Mouse (Mus musculus) liver, embryonic 15.5 days (tissue): Measurements from ENCODE around the gene Sf3b6. TPM values are rescaled to one million over a fixed set of nuclear protein-coding genes. Genes with fewer than 3 reads are reported as not detected.
A peak's percentile ranks its signal among the peaks of the same experiment; 100 is the strongest.
"Not testable (repeated sequence)": the region's sequence is repeated elsewhere in the genome, so short reads cannot be mapped to it uniquely, and the experiment has no call there.

Experiments used
- ATAC-seq: fragments of 200-750 bp; cut with Nextera tagmentation; 2 replicates; pipeline ENCODE4 v1.8.0; 2017; ENCODE audit warnings: moderate number of reproducible peaks, mild to moderate bottlenecking, moderate library complexity; ENCODE audit not compliant: insufficient read depth
- H3K27ac ChIP-seq: fragments of 300-500 bp; sonication (generic); replicated peaks from 2 replicates; pipeline ENCODE4 v1.5.1; 2015; ENCODE audit warnings: mild to moderate bottlenecking, inconsistent platforms
- H3K27me3 ChIP-seq: fragments of 300-500 bp; sonication (generic); 2 replicates; pipeline ENCODE4 v1.6.1; 2015; ENCODE audit warnings: mild to moderate bottlenecking, inconsistent platforms
- H3K36me3 ChIP-seq: fragments of 300-500 bp; sonication (generic); replicated peaks from 2 replicates; pipeline ENCODE4 v1.6.1; 2015; ENCODE audit warnings: moderate library complexity, mild to moderate bottlenecking, inconsistent platforms
- H3K4me1 ChIP-seq: fragments of 300-500 bp; sonication (generic); replicated peaks from 2 replicates; pipeline ENCODE4 v1.6.1; 2015; ENCODE audit warnings: inconsistent platforms
- H3K4me2 ChIP-seq: fragments of 300-500 bp; sonication (generic); 2 replicates; pipeline ENCODE4 v1.6.1; 2015; ENCODE audit warnings: moderate library complexity, mild to moderate bottlenecking, inconsistent platforms
- H3K4me3 ChIP-seq: fragments of 300-500 bp; sonication (generic); replicated peaks from 2 replicates; pipeline ENCODE4 v1.5.1; 2015; ENCODE audit warnings: mild to moderate bottlenecking, inconsistent platforms
- H3K9ac ChIP-seq: fragments of 300-500 bp; sonication (generic); 2 replicates; pipeline ENCODE4 v1.6.1; 2015; ENCODE audit warnings: moderate library complexity, mild to moderate bottlenecking, inconsistent platforms
- H3K9me3 ChIP-seq: fragments of 300-500 bp; sonication (generic); replicated peaks from 2 replicates; pipeline ENCODE4 v1.6.1; 2016; ENCODE audit warnings: inconsistent platforms
- WGBS: fragments of 180-500 bp; shearing (Covaris S2); methylation state at CpG from one replicate; pipeline ENCODE4 v1.1.7; 2015; ENCODE audit warnings: mixed read lengths; ENCODE audit not compliant: insufficient replicate concordance; 5-methylcytosine and 5-hydroxymethylcytosine counted together
- polyA plus RNA-seq: library from polyadenylated mRNA; unstranded; fragments of >200 nt; fragmentation: Nextera tagmentation; extraction: Ambion mirVana; gene quantifications from 2 replicates; pipeline ENCODE4 v1.2.1, GENCODE M21; 2015

Sf3b6 gene
- 72.0 and 89.1 TPM in 2 replicates for polyA plus RNA-seq

DNA sequence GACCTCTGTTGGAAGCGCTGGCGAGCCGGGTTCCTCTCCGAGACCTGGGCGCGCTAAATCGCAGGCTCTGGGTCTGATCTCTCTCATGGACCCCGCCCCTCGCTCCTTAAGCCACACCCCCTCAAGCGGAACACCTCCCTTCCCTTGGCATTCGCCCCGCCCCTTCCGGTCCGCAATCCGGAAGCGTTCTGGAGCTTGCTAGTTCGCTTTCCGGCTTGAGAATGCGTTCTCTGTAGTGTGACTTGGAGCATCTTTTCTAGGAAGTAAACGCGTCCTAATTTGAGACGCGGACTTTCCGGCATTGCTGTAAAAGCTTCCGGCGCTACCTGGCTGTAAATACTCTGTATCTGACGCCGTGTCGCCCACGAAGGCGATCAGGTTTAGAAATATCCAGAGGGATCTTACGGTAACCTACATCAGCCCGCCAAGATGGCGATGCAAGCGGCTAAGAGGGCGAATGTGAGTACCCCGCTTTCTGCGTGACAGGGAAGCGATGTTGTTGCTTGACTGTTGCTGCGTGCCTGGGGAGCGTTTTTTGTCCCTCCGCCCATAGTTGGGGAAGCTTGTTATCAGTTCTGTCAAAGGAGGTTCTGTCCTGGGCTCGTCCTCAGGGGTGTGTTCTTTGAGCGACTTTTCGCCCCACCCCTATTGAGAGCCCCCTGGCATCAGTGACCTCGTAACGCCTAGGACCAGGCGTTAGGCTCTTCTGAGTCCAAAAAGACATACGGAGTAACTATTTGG, at the start of gene Sf3b6:
TSS of gene Sf3b6 (plus strand) at position 184 of the 741 bp plus-strand sequence.
- WGBS, result under 1% methylated on average over 49 of the region's 49 CpGs
- H3K36me3 ChIP-seq, result peaks cover 26% of the 10 kb centered on the region

GRCm38 (mm10) chr12:4768492-4769332, 48.6 kb upstream of the Sf3b6 start, which contains the start of the genes Pfn4 and Fam228b:
TSS of gene Pfn4 (plus strand) at chr12:4769022.
TSS of gene Fam228b (minus strand) at chr12:4769267.
- Histone ChIP-seq H3K36me3 (no peaks in the 10 kb centered on the region), H3K4me3 (peak within 1 kb of the TSS; percentile 79), H3K27me3 (no peaks in the 10 kb centered on the region), H3K27ac (peak within 1 kb of the TSS; percentile 77), H3K9ac (peak within 1 kb of the TSS; percentile 88), H3K4me2 (peak within 1 kb of the TSS; percentile 93), H3K9me3 (no peaks in the 10 kb centered on the region), H3K4me1 (peaks cover 12% of the 10 kb centered on the region)
- peak; percentile 98 for ATAC-seq
- WGBS, result 5% methylated on average over 61 of the region's 61 CpGs

More for the DNA sequence above, at the start of gene Sf3b6:
- H3K9ac ChIP-seq, result peak within 1 kb of the TSS; percentile 71
- H3K4me3 ChIP-seq, result peak within 1 kb of the TSS; percentile 91
- H3K4me1 ChIP-seq, result peaks cover 31% of the 10 kb centered on the region
- peak; percentile 97 for ATAC-seq
- peak within 1 kb of the TSS; percentile 94 for H3K27ac ChIP-seq
- no peaks in the 10 kb centered on the region for H3K27me3 ChIP-seq
- no peaks in the 10 kb centered on the region for H3K9me3 ChIP-seq
- peak within 1 kb of the TSS; percentile 84 for H3K4me2 ChIP-seq

GRCm38 (mm10) chr12:4769333-4769723, 48.0 kb upstream of the Sf3b6 start:
- no peaks in the 10 kb centered on the region for H3K36me3 ChIP-seq
- whole genome bisulfite sequencing, result 17% methylated on average over 13 of the region's 13 CpGs
- peak overlapping the region; percentile 93 for H3K4me2 ChIP-seq
- peak overlapping the region; percentile 88 for H3K9ac ChIP-seq
- H3K27me3 ChIP-seq, result no peaks in the 10 kb centered on the region
- H3K9me3 ChIP-seq, result no peaks in the 10 kb centered on the region
- H3K4me1 ChIP-seq, result peaks cover 12% of the 10 kb centered on the region
- 0 out of 2 replicates have a peak overlapping the region, but pooled peaks have one; percentile 77 for H3K27ac ChIP-seq
- H3K4me3 ChIP-seq, result peak overlapping the region; percentile 79
- ATAC-seq, result peak; percentile 11; the same call in 1 of the 2 replicates

GRCm38 (mm10) chr12:4774895-4775587, 42.3 kb upstream of the Sf3b6 start:
- Histone ChIP-seq H3K4me3 (no peak overlapping the region), H3K4me2 (peak overlapping the region; percentile 35), H3K9ac (no peak overlapping the region), H3K4me1 (peaks cover 12% of the 10 kb centered on the region), H3K27me3 (no peaks in the 10 kb centered on the region), H3K27ac (no peak overlapping the region), H3K9me3 (no peaks in the 10 kb centered on the region), H3K36me3 (no peaks in the 10 kb centered on the region)
- WGBS, result 19% methylated on average over 8 of the region's 8 CpGs
- ATAC-seq, result peak; percentile 84

DNA sequence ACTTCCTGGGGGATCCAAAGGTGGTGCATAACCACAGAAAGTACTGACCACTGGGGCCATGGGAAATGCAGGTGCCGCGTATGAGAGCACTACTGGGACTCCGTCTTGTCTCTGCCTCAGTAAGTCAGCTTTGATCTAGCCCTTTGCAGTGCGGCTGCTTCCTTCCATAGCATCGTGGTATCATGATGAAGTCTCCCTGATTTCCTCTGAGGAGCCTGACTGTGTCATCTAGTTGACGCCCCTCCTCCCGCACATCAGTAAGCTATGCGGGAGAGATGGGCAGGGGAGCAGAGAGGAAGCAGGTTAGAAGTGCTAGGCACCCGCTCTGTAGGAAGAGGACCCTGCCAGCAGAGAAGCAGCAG, 41.8 kb upstream of the Sf3b6 start:
- Histone ChIP-seq H3K27ac (no peak overlapping the region), H3K4me2 (peak overlapping the region; percentile 35), H3K27me3 (no peaks in the 10 kb centered on the region), H3K4me3 (no peak overlapping the region), H3K9me3 (no peaks in the 10 kb centered on the region), H3K36me3 (no peaks in the 10 kb centered on the region), H3K4me1 (peaks cover 12% of the 10 kb centered on the region), H3K9ac (no peak overlapping the region)
- whole genome bisulfite sequencing, result 29% methylated on average over 9 of the region's 9 CpGs
- 0 out of 2 replicates have a peak, but pooled peaks have one; percentile 25 for ATAC-seq

DNA sequence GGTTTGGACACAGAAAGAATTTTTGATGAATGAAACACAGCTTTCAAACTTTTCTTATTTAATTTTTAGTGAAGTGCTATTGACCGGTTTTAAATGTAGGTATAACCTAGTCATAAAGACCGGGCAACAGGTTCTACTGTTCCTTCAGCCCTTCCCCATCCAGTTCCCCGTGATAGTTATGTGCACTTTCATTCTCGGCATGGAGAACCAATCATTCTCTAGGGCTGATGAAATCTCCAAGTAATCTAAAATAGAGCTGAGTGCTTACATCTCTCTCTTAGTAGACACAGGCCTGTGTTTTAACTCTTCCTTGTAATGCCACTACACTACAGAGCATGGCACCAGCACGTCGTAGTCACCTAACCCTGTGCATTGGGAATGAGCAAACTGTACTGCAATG, 39.6 kb upstream of the Sf3b6 start:
- no peaks in the 10 kb centered on the region for H3K27me3 ChIP-seq
- no peak overlapping the region for H3K27ac ChIP-seq
- no peaks in the 10 kb centered on the region for H3K36me3 ChIP-seq
- H3K4me1 ChIP-seq, result peaks cover 12% of the 10 kb centered on the region
- H3K9ac ChIP-seq, result no peak overlapping the region
- no peaks in the 10 kb centered on the region for H3K9me3 ChIP-seq
- 71% methylated on average over 6 of the region's 6 CpGs for WGBS
- no peak for ATAC-seq
- H3K4me3 ChIP-seq, result no peak overlapping the region
- H3K4me2 ChIP-seq, result no peak overlapping the region

DNA sequence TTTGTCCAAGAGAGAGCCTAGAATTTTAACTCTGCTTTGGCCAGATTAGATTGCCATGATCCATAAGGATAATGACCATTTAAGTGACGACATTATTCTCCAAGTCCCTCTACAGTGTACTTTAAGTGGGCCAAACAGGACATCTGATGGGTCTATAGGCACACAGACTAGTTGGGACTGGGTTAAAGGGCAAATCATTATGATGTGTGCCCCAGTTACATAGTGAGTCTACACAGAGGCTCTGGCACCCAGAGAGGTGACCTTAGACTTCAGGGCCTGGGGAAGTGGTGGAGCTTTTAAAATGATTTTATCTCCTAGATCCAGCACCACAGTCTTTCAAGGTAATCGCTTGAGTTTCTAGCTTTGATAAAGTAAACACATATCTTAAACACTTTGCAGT, 37.1 kb upstream of the Sf3b6 start:
- H3K36me3 ChIP-seq, result no peaks in the 10 kb centered on the region
- H3K27ac ChIP-seq, result no peak overlapping the region
- H3K27me3 ChIP-seq, result no peaks in the 10 kb centered on the region
- H3K4me3 ChIP-seq, result no peak overlapping the region
- no peak for ATAC-seq
- H3K4me1 ChIP-seq, result peaks cover 6% of the 10 kb centered on the region
- H3K9ac ChIP-seq, result no peak overlapping the region
- H3K9me3 ChIP-seq, result no peaks in the 10 kb centered on the region
- H3K4me2 ChIP-seq, result no peak overlapping the region
- WGBS, result 36% methylated on average over 2 of the region's 2 CpGs

DNA sequence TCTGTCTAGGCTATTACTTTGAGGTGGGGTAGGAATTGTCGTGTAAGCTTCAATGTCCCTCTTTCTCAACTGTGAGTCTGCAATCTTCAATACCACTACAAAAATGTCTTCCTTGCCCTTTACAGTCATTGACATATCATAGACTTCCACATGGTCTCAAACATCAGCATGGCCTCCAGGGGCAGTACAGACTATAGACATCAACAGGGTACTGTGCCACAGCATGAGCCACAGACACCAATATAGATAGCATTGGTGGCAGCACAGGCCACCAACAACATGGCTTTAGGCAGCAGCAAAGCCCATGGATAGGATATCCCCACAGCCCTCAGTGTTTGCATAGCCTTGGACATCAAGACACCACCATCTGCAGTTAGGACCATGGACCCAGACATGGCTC, 36.1 kb upstream of the Sf3b6 start:
- H3K9me3 ChIP-seq, result no peaks in the 10 kb centered on the region
- no peak overlapping the region for H3K4me2 ChIP-seq
- H3K27me3 ChIP-seq, result no peaks in the 10 kb centered on the region
- WGBS, result 56% methylated on average over 1 of the region's 1 CpGs
- H3K4me3 ChIP-seq, result no peak overlapping the region
- no peak overlapping the region for H3K27ac ChIP-seq
- ATAC-seq, result no peak
- H3K36me3 ChIP-seq, result no peaks in the 10 kb centered on the region
- no peaks in the 10 kb centered on the region for H3K4me1 ChIP-seq
- no peak overlapping the region for H3K9ac ChIP-seq

DNA sequence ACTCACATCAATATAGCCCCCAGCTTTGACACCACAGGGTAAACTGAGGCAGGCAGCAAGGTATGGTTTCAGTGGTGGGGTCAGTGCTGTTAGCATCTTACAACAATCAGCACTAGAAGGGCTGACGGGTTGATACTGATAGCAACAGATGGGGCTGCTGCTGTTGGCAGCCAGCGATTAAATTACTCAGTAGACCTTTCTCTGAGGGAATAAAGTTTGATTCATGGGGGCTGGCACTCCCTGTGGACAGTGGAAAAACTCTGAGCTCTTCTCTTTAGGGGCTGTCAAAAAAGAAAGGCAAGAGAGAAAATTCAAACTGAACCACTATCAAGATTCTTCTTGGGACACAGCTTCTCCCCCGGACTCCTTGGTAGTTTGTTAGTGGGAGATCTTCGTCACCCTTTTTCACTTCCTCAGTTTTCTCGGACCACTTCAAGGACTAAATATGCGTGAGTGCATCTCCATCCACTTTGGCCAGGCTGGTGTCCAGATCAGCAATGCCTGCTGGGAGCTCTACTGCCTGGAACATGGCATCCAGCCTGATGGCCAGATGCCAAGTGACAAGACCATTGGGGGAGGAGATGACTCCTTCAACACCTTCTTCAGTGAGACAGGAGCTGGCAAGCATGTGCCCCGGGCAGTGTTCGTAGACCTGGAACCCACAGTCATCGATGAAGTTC, 35.5 kb upstream of the Sf3b6 start:
- H3K27me3 ChIP-seq, H3K4me2 ChIP-seq, H3K4me1 ChIP-seq, ATAC-seq, H3K27ac ChIP-seq, H3K9me3 ChIP-seq, H3K36me3 ChIP-seq, H3K9ac ChIP-seq, H3K4me3 ChIP-seq: not testable (repeated sequence)
- WGBS, result 70% methylated on average over 9 of the region's 9 CpGs

GRCm38 (mm10) chr12:4783598-4783997, 33.7 kb upstream of the Sf3b6 start:
- H3K9me3 ChIP-seq, result no peaks in the 10 kb centered on the region
- H3K9ac ChIP-seq, result no peak overlapping the region
- no peak for ATAC-seq
- H3K27ac ChIP-seq, result no peak overlapping the region
- no peak overlapping the region for H3K4me3 ChIP-seq
- no peaks in the 10 kb centered on the region for H3K27me3 ChIP-seq
- H3K36me3 ChIP-seq, result no peaks in the 10 kb centered on the region
- H3K4me2 ChIP-seq, result no peak overlapping the region
- H3K4me1 ChIP-seq, result no peaks in the 10 kb centered on the region
- WGBS, result 47% methylated on average over 5 of the region's 5 CpGs
